Mouse (Mus musculus) intestine, postnatal 0 days (tissue): Measurements from ENCODE around the gene Psmb2. TPM values are rescaled to one million over a fixed set of nuclear protein-coding genes. Genes with fewer than 3 reads are reported as not detected.

Source experiments
- ATAC-seq: fragments of 200-750 bp; cut with Nextera tagmentation; 2 replicates; pipeline ENCODE4 v1.8.0; 2017; ENCODE audit warnings: mild to moderate bottlenecking, moderate TSS enrichment, moderate library complexity
- H3K27ac ChIP-seq: fragments of 300-500 bp; sonication (generic); 2 replicates; pipeline ENCODE4 v1.5.1; 2014; ENCODE audit warnings: mild to moderate bottlenecking, low read depth, low read length, moderate library complexity
- H3K27me3 ChIP-seq: fragments of 300-500 bp; sonication (generic); replicated peaks from 2 replicates; pipeline ENCODE4 v1.6.1; 2014; ENCODE audit warnings: low read length, mixed read lengths; ENCODE audit not compliant: control insufficient read depth, insufficient read depth
- H3K36me3 ChIP-seq: fragments of 300-500 bp; sonication (generic); 2 replicates; pipeline ENCODE4 v1.6.1; 2014; ENCODE audit warnings: mild to moderate bottlenecking, moderate library complexity; ENCODE audit not compliant: control insufficient read depth, insufficient read depth
- H3K4me1 ChIP-seq: fragments of 300-500 bp; sonication (generic); replicated peaks from 2 replicates; pipeline ENCODE4 v1.6.1; 2014; ENCODE audit warnings: antibody characterized with exemption, low read length, mixed read lengths; ENCODE audit not compliant: control insufficient read depth, insufficient read depth
- H3K4me2 ChIP-seq: fragments of 300-500 bp; sonication (generic); replicated peaks from 2 replicates; pipeline ENCODE4 v1.6.1; 2014; ENCODE audit warnings: low read depth, mild to moderate bottlenecking, moderate library complexity
- H3K4me3 ChIP-seq: fragments of 300-500 bp; sonication (generic); 2 replicates; pipeline ENCODE4 v1.5.1; 2014; ENCODE audit warnings: low read depth, low read length
- H3K9ac ChIP-seq: fragments of 300-500 bp; sonication (generic); 2 replicates; pipeline ENCODE4 v1.6.1; 2014; ENCODE audit warnings: mild to moderate bottlenecking, low read depth, low read length
- H3K9me3 ChIP-seq: fragments of 300-500 bp; sonication (generic); 2 replicates; pipeline ENCODE4 v1.6.1; 2016; ENCODE audit warnings: mixed run types; ENCODE audit not compliant: control insufficient read depth
- CTCF ChIP-seq: sonication (generic); IDR thresholded peaks from 2 replicates; pipeline ENCODE4 v1.5.1; 2016; ENCODE audit warnings: low read depth, mild to moderate bottlenecking, control low read depth, antibody characterized with exemption, moderate library complexity
- WGBS: fragments of 180-500 bp; shearing (Covaris S2); extraction: QIAGEN DNeasy Blood & Tissue Kit; methylation state at CpG from one replicate; pipeline ENCODE4 v1.1.7; 2014; 5-methylcytosine and 5-hydroxymethylcytosine counted together
- polyA plus RNA-seq: library from polyadenylated mRNA; unstranded; fragments of >200 nt; fragmentation: Nextera tagmentation; extraction: Ambion mirVana; gene quantifications from 2 replicates; pipeline ENCODE4 v1.2.1, GENCODE M21; 2015

Gene Psmb2
- polyA plus RNA-seq, 1 experiment from 2014 or later = 381 TPM

- no peak for ATAC-seq
- WGBS = 46% methylated on average over 9 of the region's 9 CpGs
Measured at GRCm38 (mm10) chr4:126641901-126642300, 35.5 kb upstream of the Psmb2 start.

GRCm38 (mm10) chr4:126643815-126644214, 33.6 kb upstream of the Psmb2 start:
- H3K36me3 ChIP-seq = no peaks in the 10 kb centered on the region
- ATAC-seq = peak; percentile 53
- no peak overlapping the region for H3K4me2 ChIP-seq
- 52% methylated on average over 4 of the region's 4 CpGs for WGBS
- no peak overlapping the region for H3K9ac ChIP-seq
- TF ChIP-seq CTCF = no peak
- H3K27me3 ChIP-seq = no peaks in the 10 kb centered on the region
- no peak overlapping the region for H3K4me3 ChIP-seq
- no peaks in the 10 kb centered on the region for H3K4me1 ChIP-seq
- no peak overlapping the region for H3K27ac ChIP-seq
- no peaks in the 10 kb centered on the region for H3K9me3 ChIP-seq

More at GRCm38 (mm10) chr4:126641901-126642300, 35.5 kb upstream of the Psmb2 start:
- H3K36me3 ChIP-seq = no peaks in the 10 kb centered on the region
- no peak for TF ChIP-seq CTCF
- no peak overlapping the region for H3K4me2 ChIP-seq
- no peaks in the 10 kb centered on the region for H3K9me3 ChIP-seq
- no peak overlapping the region for H3K27ac ChIP-seq
- H3K4me3 ChIP-seq = no peak overlapping the region
- no peaks in the 10 kb centered on the region for H3K4me1 ChIP-seq
- no peak overlapping the region for H3K9ac ChIP-seq
- no peaks in the 10 kb centered on the region for H3K27me3 ChIP-seq

DNA sequence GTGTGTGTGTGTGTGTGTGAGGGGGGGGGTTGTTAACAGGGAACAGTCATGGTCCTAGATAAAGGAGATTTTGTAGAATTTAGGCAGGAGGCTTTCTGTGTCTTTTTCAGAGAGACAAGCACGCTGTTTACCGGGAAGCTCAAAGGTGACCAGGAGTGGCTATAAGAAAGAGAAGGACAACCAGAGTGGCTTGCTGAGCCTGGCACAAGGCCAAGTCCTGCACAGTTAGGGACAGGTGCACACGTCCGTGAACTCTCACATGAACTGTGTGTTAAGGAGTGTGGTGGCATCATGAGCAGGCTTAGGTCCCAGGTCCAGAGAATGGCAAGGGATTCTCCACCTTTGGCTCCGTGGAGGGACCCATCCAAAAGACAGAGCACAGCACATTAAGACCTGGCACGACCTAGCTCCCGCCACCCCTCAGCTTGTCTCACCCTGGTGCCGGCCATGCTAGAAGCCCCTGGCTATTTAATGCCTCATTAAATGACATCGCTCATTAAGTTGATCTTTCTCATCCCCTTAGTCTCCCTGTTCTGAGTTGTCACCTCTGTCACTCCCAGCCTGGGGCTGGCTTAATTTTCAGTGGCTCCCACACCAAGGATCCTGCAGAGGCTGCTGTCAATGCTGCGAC, 33.0 kb upstream of the Psmb2 start:
- Histone ChIP-seq H3K4me2 (no peak overlapping the region), H3K36me3 (no peaks in the 10 kb centered on the region), H3K27ac (no peak overlapping the region), H3K4me3 (no peak overlapping the region), H3K4me1 (no peaks in the 10 kb centered on the region), H3K9ac (no peak overlapping the region), H3K27me3 (no peaks in the 10 kb centered on the region), H3K9me3 (no peaks in the 10 kb centered on the region)
- TF ChIP-seq CTCF = no peak
- WGBS = 63% methylated on average over 10 of the region's 10 CpGs
- ATAC-seq = peak; percentile 54

GRCm38 (mm10) chr4:126647996-126648910, 29.2 kb upstream of the Psmb2 start:
- 60% methylated on average over 24 of the region's 24 CpGs for WGBS
- H3K36me3 ChIP-seq = no peaks in the 10 kb centered on the region
- H3K27ac ChIP-seq = no peak overlapping the region
- no peak for TF ChIP-seq CTCF
- no peak overlapping the region for H3K4me3 ChIP-seq
- H3K4me2 ChIP-seq = no peak overlapping the region
- no peak overlapping the region for H3K9ac ChIP-seq
- ATAC-seq = no peak
- no peaks in the 10 kb centered on the region for H3K9me3 ChIP-seq
- no peaks in the 10 kb centered on the region for H3K4me1 ChIP-seq
- 0 out of 2 replicates have a peak, but pooled peaks cover 5% of the 10 kb centered on the region for H3K27me3 ChIP-seq

GRCm38 (mm10) chr4:126653148-126653547, 24.3 kb upstream of the Psmb2 start:
- Histone ChIP-seq H3K36me3 (no peaks in the 10 kb centered on the region), H3K27ac (no peak overlapping the region), H3K9me3 (no peaks in the 10 kb centered on the region), H3K27me3 (0 out of 2 replicates have a peak, but pooled peaks cover 5% of the 10 kb centered on the region), H3K9ac (no peak overlapping the region), H3K4me3 (no peak overlapping the region), H3K4me1 (no peaks in the 10 kb centered on the region), H3K4me2 (no peak overlapping the region)
- ATAC-seq = no peak
- WGBS = 78% methylated on average over 5 of the region's 5 CpGs
- no peak for TF ChIP-seq CTCF

GRCm38 (mm10) chr4:126655356-126655755, 22.1 kb upstream of the Psmb2 start:
- 8% methylated on average over 9 of the region's 9 CpGs for WGBS
- Histone ChIP-seq H3K9ac (no peak overlapping the region), H3K4me1 (no peaks in the 10 kb centered on the region), H3K27ac (no peak overlapping the region), H3K9me3 (no peaks in the 10 kb centered on the region), H3K27me3 (0 out of 2 replicates have a peak, but pooled peaks cover 5% of the 10 kb centered on the region), H3K36me3 (no peaks in the 10 kb centered on the region), H3K4me2 (no peak overlapping the region), H3K4me3 (no peak overlapping the region)
- no peak for TF ChIP-seq CTCF
- ATAC-seq = no peak
